Mouse (Mus musculus): ENCODE measurements at regions not wholly inside any gene's neighbourhood (a gene's known extent, or its start where the extent isn't known, plus 50 kb on each side); places are given as distances from the start of the nearest gene placed in this dataset.

DNA sequence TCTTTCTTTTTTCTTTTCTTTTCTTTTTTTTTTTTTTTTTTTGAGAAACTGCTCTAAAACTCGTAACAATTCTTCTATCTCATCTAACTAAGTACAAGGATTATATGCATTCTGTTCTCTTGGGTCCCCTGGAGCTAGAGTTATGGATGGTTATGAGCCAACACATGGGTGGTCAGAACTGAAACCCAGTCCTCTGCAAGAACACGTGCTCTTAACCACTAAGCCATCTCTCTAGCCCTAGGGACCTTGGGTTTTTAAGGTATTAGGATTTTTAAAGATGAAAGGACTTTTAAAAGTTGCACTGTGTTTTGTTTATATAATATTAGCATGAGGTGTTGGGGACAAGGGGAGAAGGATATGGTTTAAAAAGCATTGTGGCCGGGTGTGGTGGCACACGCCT, 88.9 kb downstream of the Foxi3 start:
- TF ChIP-seq GATA1 (IDR thresholded peaks at IDR 0.05; ENCODE audit: borderline replicate concordance, low read length), result no peak
- no peak for TF ChIP-seq CTCF (IDR thresholded peaks at IDR 0.05; ENCODE audit: low read depth, low read length)
- TF ChIP-seq POLR2AphosphoS5 (IDR thresholded peaks at IDR 0.05; ENCODE audit: insufficient replicate concordance, low read depth, low read length), result no peak
- no peak for TF ChIP-seq TAL1 (conservative IDR thresholded peaks at IDR 0.05; ENCODE audit: low read depth, low read length)
- TF ChIP-seq GATA2 (IDR thresholded peaks at IDR 0.05; ENCODE audit: borderline replicate concordance, low read depth, low read length), result no peak
